Mouse (Mus musculus) lung, postnatal 0 days (tissue): ENCODE results near the gene Dclk3.

Experiments
- CTCF ChIP-seq: IDR thresholded peaks from 2 replicates; pipeline ENCODE4 v1.5.1; 2016; ENCODE audit warnings: antibody characterized with exemption, mild to moderate bottlenecking
- EP300 ChIP-seq: IDR thresholded peaks from 2 replicates; pipeline ENCODE4 v1.6.1; 2016; ENCODE audit warnings: antibody characterized with exemption, mild to moderate bottlenecking, control low read depth

DNA sequence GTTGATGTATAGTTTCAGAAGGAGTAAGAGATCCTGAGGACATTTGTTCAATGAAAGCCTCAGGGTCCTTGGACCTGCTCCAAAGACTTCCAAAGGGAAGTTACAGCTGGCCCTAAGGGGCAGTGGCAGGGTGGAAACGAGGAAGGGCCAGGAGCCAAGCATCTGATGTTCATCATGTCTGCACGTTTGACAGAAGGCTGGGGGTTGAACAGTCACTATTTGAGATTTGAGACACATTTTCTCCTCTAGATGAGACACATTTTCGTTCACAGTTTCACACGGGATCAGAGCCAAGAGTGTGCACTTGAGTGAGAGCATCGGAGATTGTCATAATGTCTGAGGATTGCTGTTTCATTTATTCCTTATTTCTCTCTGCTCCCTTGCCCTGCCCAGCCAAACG lies 30.9 kb upstream of the Dclk3 start:
- TF ChIP-seq CTCF (no peak), EP300 (no peak)
